Mouse (Mus musculus): ENCODE measurements around the gene Tnk2.
A peak's percentile ranks its signal among the peaks of the same experiment; 100 is the strongest.

The Tnk2 gene

GRCm38 (mm10) chr16:32658743-32659171 lies 15.1 kb downstream of the Tnk2 start:
- DNase-seq (ENCODE audit: low read depth in 2 of 2, low spot score in 2 of 2): peak; percentile 21 to 33

GRCm38 (mm10) chr16:32659385-32659784 lies 15.7 kb downstream of the Tnk2 start:
- no peak for DNase-seq (ENCODE audit: low read depth in 2 of 2, low spot score in 2 of 2)

DNA sequence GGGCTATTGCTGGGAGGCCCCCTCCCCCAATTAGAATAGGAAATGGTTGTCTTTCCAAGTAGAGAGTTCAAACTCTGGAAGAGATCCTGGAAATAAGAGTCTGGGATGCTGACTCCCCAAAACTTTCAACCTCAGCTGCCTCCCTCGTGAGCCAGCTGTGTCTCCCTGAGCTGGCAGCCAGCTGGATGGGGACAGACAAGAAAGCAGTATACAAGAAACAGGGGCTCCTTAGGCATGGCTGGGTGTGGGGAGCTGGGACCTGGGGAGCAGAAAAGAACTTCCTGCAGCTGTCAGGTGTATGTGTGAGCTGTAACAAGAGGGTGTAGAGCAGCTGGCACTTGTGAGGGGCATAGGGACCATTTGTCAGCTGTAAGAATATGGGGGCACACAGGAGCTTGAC lies 16.4 kb downstream of the Tnk2 start:
- DNase-seq (ENCODE audit: low read depth in 2 of 2, low spot score in 2 of 2): no peak

GRCm38 (mm10) chr16:32660557-32661321 lies 17.1 kb downstream of the Tnk2 start:
- no peak for DNase-seq (ENCODE audit: low read depth in 2 of 2, low spot score in 2 of 2)

- no peak for DNase-seq (ENCODE audit: low read depth in 2 of 2, low spot score in 2 of 2)
These were observed 17.8 kb downstream of the Tnk2 start for GRCm38 (mm10) chr16:32661493-32661921.

DNA sequence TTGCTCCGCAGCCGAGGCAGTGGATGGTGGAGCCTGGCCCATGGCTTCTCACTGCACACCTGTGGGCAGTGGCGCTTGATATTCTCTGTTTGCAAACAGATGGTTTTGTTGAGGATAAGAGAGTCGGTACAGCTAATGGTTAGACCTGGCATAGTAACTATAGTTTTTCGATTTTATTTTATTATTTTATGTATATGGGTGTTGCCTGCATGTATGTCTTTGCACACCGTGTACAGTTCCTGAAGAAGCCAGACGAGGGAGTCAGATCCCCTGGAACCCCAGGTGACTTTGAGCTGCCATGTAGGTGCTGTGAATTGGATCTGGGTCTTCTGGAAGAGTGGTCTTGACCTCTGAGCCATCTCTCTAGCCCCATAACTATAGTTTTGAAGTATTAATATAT lies 18.7 kb downstream of the Tnk2 start:
- no peak for DNase-seq (ENCODE audit: low read depth in 2 of 2, low spot score in 2 of 2)

GRCm38 (mm10) chr16:32663231-32663858 lies 19.7 kb downstream of the Tnk2 start:
- DNase-seq (ENCODE audit: low read depth in 2 of 2, low spot score in 2 of 2): no peak

DNA sequence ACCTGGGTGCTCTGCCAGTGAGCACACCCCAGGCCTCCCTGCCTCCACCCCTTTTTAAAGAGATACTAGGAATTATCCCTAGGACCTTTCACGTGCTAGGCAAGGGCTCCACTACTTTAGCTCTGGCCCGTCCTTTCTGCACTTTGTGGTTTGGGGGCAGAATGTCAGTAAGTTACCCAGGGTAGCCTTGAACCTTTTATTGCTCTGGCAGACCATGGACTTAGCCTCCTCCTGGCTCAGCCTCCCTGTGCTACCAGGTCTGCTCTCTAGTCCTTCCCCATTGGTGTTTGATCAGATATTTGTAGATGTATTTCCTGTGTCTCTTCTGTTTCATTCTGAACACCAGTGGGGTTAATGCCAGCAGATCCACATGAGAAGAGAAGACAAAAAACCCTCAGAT lies 20.5 kb downstream of the Tnk2 start:
- no peak for DNase-seq (ENCODE audit: low read depth in 2 of 2, low spot score in 2 of 2)

DNA sequence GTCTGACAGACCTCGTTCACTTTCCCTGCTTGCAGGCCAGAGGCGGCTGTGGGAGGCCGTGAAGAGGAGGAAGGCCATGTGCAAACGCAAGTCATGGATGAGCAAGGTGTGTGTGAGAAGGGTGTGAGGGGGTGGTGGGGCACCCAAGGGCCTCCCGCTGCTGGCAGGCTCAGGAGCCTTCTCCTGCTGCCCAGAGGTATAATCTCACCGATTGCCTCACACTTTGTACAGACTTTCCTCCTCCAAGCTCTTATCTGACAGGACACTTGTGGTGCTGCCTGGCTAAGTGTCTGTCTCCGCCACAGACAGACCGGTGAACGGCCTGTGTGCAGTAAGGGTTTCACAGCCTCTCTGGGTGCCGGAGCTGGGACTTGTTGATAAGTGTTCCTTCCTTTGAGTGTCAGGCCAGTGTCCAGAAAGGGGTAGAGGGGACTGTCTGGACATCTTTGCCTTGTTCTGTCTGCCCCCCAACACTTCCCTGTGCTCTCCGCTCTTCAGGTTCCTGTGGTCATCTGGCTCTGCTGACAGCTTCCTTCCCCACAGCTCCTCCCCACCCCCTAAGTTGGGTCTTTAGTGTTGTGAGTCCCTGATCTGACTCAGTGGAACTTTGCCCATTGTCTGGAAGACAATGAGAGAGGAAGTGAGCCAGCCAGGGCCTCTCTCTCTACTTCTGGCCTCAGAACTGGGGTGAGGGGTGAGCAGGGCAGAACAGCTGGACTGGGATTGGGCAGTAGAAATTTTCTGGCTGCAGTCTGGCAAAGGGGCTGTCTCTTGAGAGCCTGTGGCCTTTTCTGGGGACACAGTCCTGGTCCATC lies 22.4 kb downstream of the Tnk2 start:
- no peak for DNase-seq (ENCODE audit: low read depth in 2 of 2, low spot score in 2 of 2)

GRCm38 (mm10) chr16:32666671-32667551 lies 23.2 kb downstream of the Tnk2 start:
- no peak for DNase-seq (ENCODE audit: low read depth in 2 of 2, low spot score in 2 of 2)

- DNase-seq (ENCODE audit: low read depth in 2 of 2, low spot score in 2 of 2): no peak
These were observed 23.8 kb downstream of the Tnk2 start for GRCm38 (mm10) chr16:32667552-32667872.

GRCm38 (mm10) chr16:32668030-32668429 lies 24.4 kb downstream of the Tnk2 start:
- no peak for DNase-seq (ENCODE audit: low read depth in 2 of 2, low spot score in 2 of 2)

DNA sequence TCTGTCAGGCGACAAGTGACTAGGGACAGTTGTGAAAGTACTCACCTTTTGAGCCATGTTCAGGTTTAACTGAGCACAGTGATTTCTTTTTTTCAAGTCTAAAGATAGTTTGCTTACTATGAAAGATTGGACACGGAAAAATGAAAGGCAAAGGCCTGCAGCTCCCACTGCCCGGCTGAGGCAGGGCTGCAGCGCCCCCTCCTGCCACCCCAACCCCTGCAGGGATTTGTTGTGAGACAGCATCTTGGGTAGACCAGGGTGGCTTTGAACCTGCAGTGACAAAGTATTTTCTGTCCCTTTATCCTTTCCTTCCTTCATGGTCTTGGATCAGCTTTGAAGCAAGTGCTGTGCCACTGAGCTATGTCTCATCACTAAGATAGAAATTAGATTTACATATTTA lies 24.8 kb downstream of the Tnk2 start:
- peak; percentile 45 to 58 for DNase-seq (ENCODE audit: low read depth in 2 of 2, low spot score in 2 of 2)

DNA sequence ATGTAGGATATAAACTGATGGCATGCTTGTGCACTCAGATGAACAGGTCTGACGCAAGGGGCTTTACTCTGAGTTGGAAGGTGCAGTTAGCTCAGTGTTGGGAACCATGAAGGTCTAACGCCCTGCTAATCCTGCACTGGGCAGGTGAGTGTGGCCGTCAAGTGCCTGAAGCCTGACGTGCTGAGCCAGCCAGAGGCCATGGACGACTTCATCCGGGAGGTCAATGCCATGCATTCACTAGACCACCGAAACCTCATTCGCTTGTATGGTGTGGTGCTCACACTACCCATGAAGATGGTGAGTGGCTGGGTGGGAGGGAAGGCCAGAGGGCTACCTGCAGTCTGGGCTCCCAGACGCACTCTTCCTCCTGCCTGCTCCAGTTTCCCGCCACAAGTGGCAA lies 25.6 kb downstream of the Tnk2 start:
- DNase-seq (ENCODE audit: low read depth in 2 of 2, low spot score in 2 of 2): no peak

GRCm38 (mm10) chr16:32670354-32671124 lies 26.9 kb downstream of the Tnk2 start:
- DNase-seq (ENCODE audit: low read depth in 2 of 2, low spot score in 2 of 2): no peak

DNA sequence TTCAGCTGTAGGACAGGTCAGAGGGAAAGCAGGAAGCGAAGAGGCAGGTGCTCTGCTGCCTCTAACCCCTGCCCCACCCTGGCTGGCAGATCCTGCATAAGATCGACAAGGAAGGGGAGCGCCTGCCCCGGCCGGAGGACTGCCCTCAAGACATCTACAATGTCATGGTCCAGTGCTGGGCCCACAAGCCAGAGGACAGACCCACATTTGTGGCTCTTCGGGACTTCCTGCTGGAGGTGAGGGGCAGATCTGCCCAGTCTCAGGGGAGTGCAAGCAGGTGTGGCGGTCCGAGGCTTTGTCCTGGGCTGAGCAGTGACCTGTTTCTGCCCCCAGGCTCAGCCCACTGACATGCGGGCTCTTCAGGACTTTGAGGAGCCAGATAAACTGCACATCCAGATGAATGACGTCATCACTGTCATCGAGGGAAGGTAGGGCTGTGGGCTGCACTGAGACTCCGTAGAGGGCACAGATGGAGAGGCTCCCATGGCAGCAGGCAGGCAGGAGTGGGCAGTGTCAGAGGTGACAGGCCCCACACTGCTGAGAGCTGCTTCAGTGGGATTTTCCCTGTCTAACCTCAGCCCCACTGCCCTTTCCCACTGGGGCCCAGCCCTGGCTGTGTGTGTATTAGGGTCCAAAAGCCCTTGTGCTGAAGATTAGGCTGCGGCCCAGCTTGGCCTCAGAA lies 27.7 kb downstream of the Tnk2 start:
- DNase-seq (ENCODE audit: low read depth in 2 of 2, low spot score in 2 of 2): no peak

DNA sequence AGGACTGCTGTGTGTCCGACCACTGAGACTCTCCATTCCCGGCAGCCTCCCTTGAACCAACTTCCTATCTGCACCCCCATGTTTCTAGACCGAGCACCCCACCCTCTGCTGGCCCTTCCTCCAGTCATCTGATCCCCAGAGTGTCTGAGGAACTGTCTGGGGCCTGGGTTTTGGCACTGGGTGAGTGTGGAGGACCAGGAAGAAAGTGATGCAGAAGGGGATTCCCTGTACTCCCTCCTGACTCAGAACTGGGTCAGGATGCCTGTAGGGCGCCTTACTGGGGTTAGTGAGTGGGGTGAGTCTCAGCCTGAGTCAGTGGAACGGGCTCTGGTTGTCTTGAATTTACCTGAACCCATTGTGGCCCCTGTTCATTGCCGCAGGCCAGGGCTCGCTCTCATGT lies 28.6 kb downstream of the Tnk2 start:
- DNase-seq (ENCODE audit: low read depth in 2 of 2, low spot score in 2 of 2): no peak

GRCm38 (mm10) chr16:32672861-32673560 lies 29.3 kb downstream of the Tnk2 start:
- DNase-seq (ENCODE audit: low read depth in 2 of 2, low spot score in 2 of 2): no peak

DNA sequence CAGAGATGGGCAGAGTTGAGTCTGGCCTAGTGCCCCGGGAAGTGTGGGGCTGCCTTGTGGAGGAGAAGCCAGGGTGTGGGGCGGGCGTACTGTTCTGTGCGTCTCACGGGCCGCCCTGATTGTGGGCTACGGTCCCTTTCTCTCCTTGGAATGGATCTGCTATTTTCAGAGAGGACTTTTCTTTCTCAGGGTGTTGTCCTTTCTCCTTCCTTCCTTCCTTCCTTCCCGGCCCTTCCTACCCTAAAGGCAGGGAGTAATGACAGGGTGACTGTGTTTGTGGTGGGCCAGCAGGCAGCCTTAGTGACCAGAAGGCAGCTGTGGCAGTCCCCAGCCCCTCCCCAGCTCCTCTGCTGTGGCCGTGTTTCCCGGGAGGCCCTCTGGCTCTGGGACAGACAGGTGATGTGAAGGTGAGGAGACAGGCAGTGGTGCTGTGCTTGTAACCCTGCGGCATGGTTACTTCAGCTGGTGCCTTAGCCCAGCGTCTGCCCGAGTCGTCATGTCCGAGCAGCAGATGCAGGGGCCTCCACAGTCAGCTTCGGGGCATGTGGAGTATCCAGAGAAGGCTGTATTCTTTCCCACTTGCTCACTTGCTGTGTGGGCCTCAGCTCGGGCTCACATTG lies 30.6 kb downstream of the Tnk2 start:
- no peak for DNase-seq (ENCODE audit: low read depth in 2 of 2, low spot score in 2 of 2)

Data from CD8-positive naive resting alpha-beta T cell, adult 2 months (primary cell).